Mouse (Mus musculus) C2C12 (cell line): ENCODE measurements around the gene Tnnt3. TPM values are rescaled to one million over a fixed set of nuclear protein-coding genes. Genes with fewer than 3 reads are reported as not detected.

ENCODE experiments used
- H3K27me3 ChIP-seq: one replicate; pipeline ENCODE4 v1.6.1; 2011; ENCODE audit not compliant: control insufficient read depth, insufficient read depth, insufficient read length
- H3K36me3 ChIP-seq: one replicate; pipeline ENCODE4 v1.6.1; 2011; ENCODE audit not compliant: control insufficient read depth, insufficient read depth
- H3K4me3 ChIP-seq: one replicate; pipeline ENCODE4 v1.5.1; 2011; ENCODE audit warnings: mild to moderate bottlenecking, control low read depth; ENCODE audit not compliant: poor library complexity, insufficient read depth, severe bottlenecking
- H3K79me2 ChIP-seq: one replicate; pipeline ENCODE4 v1.6.1; 2011; ENCODE audit not compliant: control insufficient read depth, insufficient read depth
- H3K79me3 ChIP-seq: one replicate; pipeline ENCODE4 v1.6.1; 2011; ENCODE audit warnings: low read depth, control low read depth
- H3ac ChIP-seq: one replicate; pipeline ENCODE3; 2011; ENCODE audit warnings: low read depth; ENCODE audit not compliant: control insufficient read depth, insufficient read length
- CEBPB ChIP-seq: IDR thresholded peaks from one replicate; pipeline ENCODE4 v1.6.1; 2011; ENCODE audit warnings: low read depth, mild to moderate bottlenecking, control low read depth, moderate library complexity
- CTCF ChIP-seq: IDR thresholded peaks from one replicate; pipeline ENCODE4 v1.5.1; 2011; ENCODE audit not compliant: control insufficient read depth, insufficient read depth, insufficient read length
- FOSL1 ChIP-seq: IDR thresholded peaks from one replicate; pipeline ENCODE4 v1.8.0; 2011; ENCODE audit warnings: mild to moderate bottlenecking, low read length; ENCODE audit not compliant: poor library complexity, insufficient read depth, severe bottlenecking
- MAX ChIP-seq: IDR thresholded peaks from one replicate; pipeline ENCODE4 v1.6.1; 2011; ENCODE audit warnings: mild to moderate bottlenecking, control low read depth
- MYOD1 ChIP-seq: IDR thresholded peaks from one replicate; pipeline ENCODE4 v1.6.1; 2011; ENCODE audit warnings: low read depth; ENCODE audit not compliant: control insufficient read depth, insufficient read length
- MYOG ChIP-seq: IDR thresholded peaks from one replicate; pipeline ENCODE4 v1.6.1; 2011; ENCODE audit not compliant: control insufficient read depth, insufficient read length; ENCODE audit errors: extremely low read depth
- USF1 ChIP-seq: IDR thresholded peaks from one replicate; pipeline ENCODE4 v1.6.1; 2011; ENCODE audit warnings: low read depth, mild to moderate bottlenecking, control low read depth, moderate library complexity
- polyA plus RNA-seq: library from polyadenylated mRNA; unstranded; fragments of >200 nt; fragmentation: generic; extraction: Trizol; gene quantifications from one replicate; pipeline ENCODE4 v1.2.1, GENCODE M21; 2012; ENCODE audit warnings: missing spikeins

The Tnnt3 gene
- polyA plus RNA-seq, 1 experiment, result 6.8 TPM

DNA sequence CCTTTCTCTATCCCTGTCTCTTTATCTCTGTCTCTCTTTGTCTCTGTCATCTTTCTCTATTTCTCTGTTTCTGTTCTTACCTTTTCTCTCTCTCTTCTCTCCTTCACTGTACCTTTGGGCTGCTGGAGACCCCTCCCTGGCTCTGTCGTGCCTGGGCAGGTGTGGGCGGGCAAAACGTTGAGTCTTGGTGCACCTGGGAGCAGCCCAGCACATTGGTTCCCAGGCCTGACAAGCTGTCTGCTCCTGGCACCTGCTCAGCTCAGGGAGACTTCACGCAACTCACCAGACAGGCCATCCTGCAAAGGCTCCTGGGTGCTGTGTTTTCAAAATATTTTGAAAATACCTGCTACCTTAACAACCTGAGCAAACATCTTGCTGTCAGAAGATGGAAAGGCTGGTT, 4.6 kb downstream of the Tnnt3 start:
- H3K4me3 ChIP-seq, result no peak overlapping the region
- TF ChIP-seq MAX (no peak), FOSL1 (no peak), MYOD1 (no peak), MYOG (no peak), CEBPB (no peak), CTCF (no peak), USF1 (no peak)
- no peaks in the 10 kb centered on the region for H3K79me2 ChIP-seq
- H3ac ChIP-seq, result no peak overlapping the region
- no peaks in the 10 kb centered on the region for H3K36me3 ChIP-seq
- H3K27me3 ChIP-seq, result no peaks in the 10 kb centered on the region
- H3K79me3 ChIP-seq, result no peaks in the 10 kb centered on the region

DNA sequence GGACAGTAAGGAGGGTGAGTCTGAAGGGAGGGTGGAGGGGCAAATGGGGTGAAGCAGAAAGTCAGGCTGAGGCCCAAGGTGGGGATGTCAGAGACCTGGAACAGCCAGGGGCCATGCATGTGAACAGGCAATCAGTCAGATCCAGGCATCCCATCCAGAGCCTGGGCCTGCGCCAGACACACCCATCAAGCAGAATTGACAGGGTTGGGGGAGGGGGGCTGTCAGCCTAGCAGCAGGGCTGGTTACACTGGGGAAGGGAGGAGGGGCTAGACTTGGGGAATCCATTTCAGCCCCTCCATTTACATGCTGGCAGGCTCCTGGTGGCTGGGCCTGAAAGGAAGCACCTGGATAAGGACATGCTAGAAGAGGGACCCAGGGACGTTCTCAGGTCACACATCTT, 7.3 kb downstream of the Tnnt3 start:
- Histone ChIP-seq H3K27me3 (no peaks in the 10 kb centered on the region), H3K79me3 (no peaks in the 10 kb centered on the region), H3K79me2 (no peaks in the 10 kb centered on the region), H3ac (no peak overlapping the region), H3K4me3 (no peak overlapping the region), H3K36me3 (no peaks in the 10 kb centered on the region)
- no peak for TF ChIP-seq CEBPB
- no peak for TF ChIP-seq USF1
- no peak for TF ChIP-seq MYOG
- TF ChIP-seq MAX, result no peak
- no peak for TF ChIP-seq CTCF
- no peak for TF ChIP-seq MYOD1
- TF ChIP-seq FOSL1, result no peak

DNA sequence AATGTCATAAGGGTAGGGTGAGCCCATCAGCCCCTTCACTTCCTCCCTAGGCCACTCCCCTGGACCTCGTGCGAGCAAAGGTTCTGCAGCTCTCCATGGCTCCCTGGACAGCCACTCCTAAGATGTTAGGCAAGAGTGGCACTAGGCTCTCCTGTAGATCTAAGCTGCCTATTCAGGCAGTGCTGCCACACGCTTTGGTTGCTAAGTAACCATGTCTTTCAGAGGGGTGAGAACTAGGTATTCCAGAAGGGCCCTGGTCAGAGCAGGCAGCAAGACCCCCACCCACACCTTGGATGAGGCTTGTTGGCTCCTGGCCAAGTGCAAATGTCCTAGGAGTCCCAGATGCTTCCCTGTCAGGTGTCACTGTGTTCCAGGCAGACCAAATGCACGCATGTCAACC, 7.9 kb downstream of the Tnnt3 start:
- Histone ChIP-seq H3K27me3 (no peaks in the 10 kb centered on the region), H3ac (no peak overlapping the region), H3K79me2 (no peaks in the 10 kb centered on the region), H3K4me3 (no peak overlapping the region), H3K36me3 (no peaks in the 10 kb centered on the region), H3K79me3 (no peaks in the 10 kb centered on the region)
- TF ChIP-seq FOSL1 (no peak), CTCF (no peak), USF1 (no peak), MYOG (no peak), MAX (no peak), MYOD1 (no peak), CEBPB (no peak)

DNA sequence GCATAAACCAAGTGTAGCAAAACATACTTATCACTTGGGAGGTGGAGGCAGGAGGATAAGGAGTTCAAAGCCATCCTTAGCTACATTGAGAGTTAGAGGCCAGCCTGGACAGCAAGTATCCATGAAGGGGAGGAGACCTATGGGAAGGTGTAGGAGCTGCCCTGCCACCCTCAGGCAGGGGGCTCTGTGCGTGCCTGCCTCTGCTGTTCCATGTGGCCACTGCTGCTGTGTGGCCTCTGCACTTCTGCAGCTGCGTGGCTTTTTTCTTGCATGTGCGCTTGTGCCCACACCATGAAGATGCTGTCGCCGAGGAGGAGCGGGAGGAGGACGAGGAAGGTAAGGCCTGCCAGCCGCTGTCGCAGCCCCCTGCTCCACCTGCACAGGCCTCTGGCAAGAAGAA, 8.8 kb downstream of the Tnnt3 start:
- H3K79me3 ChIP-seq, result no peaks in the 10 kb centered on the region
- no peak for TF ChIP-seq USF1
- no peak for TF ChIP-seq CEBPB
- TF ChIP-seq FOSL1, result no peak
- no peak for TF ChIP-seq CTCF
- no peak for TF ChIP-seq MYOD1
- no peak for TF ChIP-seq MYOG
- no peak for TF ChIP-seq MAX
- H3ac ChIP-seq, result no peak overlapping the region
- no peaks in the 10 kb centered on the region for H3K79me2 ChIP-seq
- H3K4me3 ChIP-seq, result no peak overlapping the region
- H3K36me3 ChIP-seq, result no peaks in the 10 kb centered on the region
- H3K27me3 ChIP-seq, result no peaks in the 10 kb centered on the region

DNA sequence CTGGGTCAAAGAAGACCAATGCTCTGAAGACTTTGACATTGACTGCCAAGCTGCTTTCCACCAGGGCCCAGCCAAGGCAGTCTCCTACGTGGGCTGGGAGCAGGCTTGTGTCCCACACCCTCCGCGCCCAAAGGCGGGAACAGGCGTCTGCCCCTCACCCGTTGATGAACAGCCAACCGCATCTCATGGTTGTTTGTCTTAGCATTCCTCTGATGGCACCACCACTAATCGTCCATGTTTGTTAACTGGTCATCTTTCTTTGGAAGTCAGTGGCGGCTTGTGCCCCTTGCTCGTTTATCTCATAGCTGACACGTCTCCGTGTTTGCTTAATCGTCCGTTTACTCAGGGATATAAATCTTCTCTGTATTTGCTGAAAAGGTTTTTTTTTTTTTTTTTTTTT, 10.9 kb downstream of the Tnnt3 start:
- H3K4me3 ChIP-seq, result no peak overlapping the region
- H3K79me2 ChIP-seq, result no peaks in the 10 kb centered on the region

More for the DNA sequence above, 10.9 kb downstream of the Tnnt3 start:
- Histone ChIP-seq H3K36me3 (no peaks in the 10 kb centered on the region), H3K27me3 (no peaks in the 10 kb centered on the region), H3ac (no peak overlapping the region), H3K79me3 (no peaks in the 10 kb centered on the region)
- no peak for TF ChIP-seq MAX
- TF ChIP-seq MYOG, result no peak
- no peak for TF ChIP-seq FOSL1
- no peak for TF ChIP-seq USF1
- no peak for TF ChIP-seq CEBPB
- TF ChIP-seq MYOD1, result no peak
- no peak for TF ChIP-seq CTCF
